Comparison of ENCODE assay signal across 17 mouse cellular contexts in genomic region chr9:84354409-84354808, GRCm38 (mm10).
DNase-seq lines count a peak whose midpoint lies in the region; ATAC-seq lines count a peak whose summit lies in the region.
"Had no signal": no experiment of that assay in that cellular context is flagged by ENCODE, and none has a peak within 500 bp of the region (broad histone marks: within the 10 kb centered on the region; RNA-seq: fewer than 3 reads in every experiment).

No protein-coding gene starts in this region.

- ATAC-seq in CD4-positive, CD25-positive, alpha-beta regulatory T cell, adult 4 months, result no peak
- ATAC-seq: activated CD4-positive, CD25-positive, alpha-beta regulatory T cell, adult 4 months; forebrain, embryonic 13.5 days; inflammation-experienced regulatory T-cells, adult 6 months; intestine, postnatal 0 days had no signal

- intact Hi-C loops in heart, postnatal 36 days (cut with DNase I), result no loop called here

- DNase-seq in 3T3-L1 (ENCODE audit: low read depth, low spot score) (peak; percentile 95), NIH3T3 (ENCODE audit: low read depth) (peak; percentile 69)
- peak; percentile 21 for DNase-seq in fat pad, adult 2 months (ENCODE audit: extremely low read depth, low read depth, low spot score)
- no peak for DNase-seq in urinary bladder, adult 18-20 months (ENCODE audit: low spot score in 2 of 2)
- no peak for DNase-seq in heart, postnatal 36 days
- no peak for DNase-seq in retina, embryonic 14.5 days (ENCODE audit: low spot score)
- DNase-seq: adrenal gland, postnatal 14 days; cerebellum, adult 2 months; cerebellum, postnatal 10 days; embryo, embryonic 11 days; gastrocnemius, adult 2 months; gastrocnemius, postnatal 25 days had no signal

Comparison
In these comparisons a context has a peak if more than half of its experiments do, and no peak if none do; other contexts are left out.
1. DNase-seq: peak in 3T3-L1 (single experiment), NIH3T3 (single experiment) and fat pad, adult 2 months (single experiment); none in urinary bladder, adult 18-20 months (0 of 2), heart, postnatal 36 days (0 of 2) and retina, embryonic 14.5 days (single experiment).